In genomic region chr2:52804106-52804825, GRCm38 (mm10) we compare ENCODE assay signal across 11 mouse cellular contexts. TPM values are rescaled to one million over a fixed set of nuclear protein-coding genes. Genes with fewer than 3 reads are reported as not detected.
A peak's percentile ranks its signal among the peaks of the same experiment; 100 is the strongest.
DNase-seq lines count a peak whose midpoint lies in the region; ATAC-seq lines count a peak whose summit lies in the region.
"Had no signal": no experiment of that assay in that cellular context is flagged by ENCODE, and none has a peak within 500 bp of the region (broad histone marks: within the 10 kb centered on the region; RNA-seq: fewer than 3 reads in every experiment).

No protein-coding gene starts in this region.

- DNase-seq in gastrocnemius, adult 18-20 months (ENCODE audit: low spot score) = peak; percentile 15
- DNase-seq in gastrocnemius, postnatal 10 days = no peak
- DNase-seq in NIH3T3 (ENCODE audit: low read depth) = peak; percentile 60
- peak; percentile 53 for DNase-seq in forebrain, embryonic 11.5 days (ENCODE audit: low spot score)
- peak; percentile 21 to 64 for DNase-seq in left cerebral cortex, postnatal 25 days (ENCODE audit: low spot score in 2 of 2)
- peak; percentile 38 for DNase-seq in right cerebral cortex, postnatal 4 days

- H3K27ac ChIP-seq in forebrain, embryonic 11.5 days (ENCODE audit: low read depth, low read length) = no peak overlapping the region
- H3K27ac ChIP-seq in hindbrain, embryonic 16.5 days (ENCODE audit: low read depth, low read length) = no peak overlapping the region
- H3K27ac ChIP-seq: lung, embryonic 15.5 days; stomach, embryonic 15.5 days had no signal

- H3K27me3 ChIP-seq in forebrain, embryonic 11.5 days (ENCODE audit: control insufficient read depth, insufficient read depth, low read length) = no peaks in the 10 kb centered on the region
- H3K27me3 ChIP-seq in hindbrain, embryonic 16.5 days (replicated peaks; ENCODE audit: control insufficient read depth, insufficient read depth, low read length) = no peaks in the 10 kb centered on the region
- H3K27me3 ChIP-seq: CH12.LX; lung, embryonic 15.5 days; stomach, embryonic 15.5 days had no signal

- 0 out of 2 replicates have a peak, but pooled peaks have one; percentile 24 for ATAC-seq in forebrain, embryonic 11.5 days (replicated peaks; ENCODE audit: low FRiP score)
- peak; percentile 84 for ATAC-seq in hindbrain, embryonic 16.5 days
- ATAC-seq in CD4-positive, CD25-positive, alpha-beta regulatory T cell, adult 4 months = no peak

- H3K4me1 ChIP-seq in forebrain, embryonic 11.5 days (replicated peaks; ENCODE audit: control insufficient read depth, insufficient read depth, low read length) = no peaks in the 10 kb centered on the region
- H3K4me1 ChIP-seq in hindbrain, embryonic 16.5 days (ENCODE audit: control insufficient read depth, insufficient read depth, low read depth, low read length) = no peaks in the 10 kb centered on the region
- H3K4me1 ChIP-seq: lung, embryonic 15.5 days; stomach, embryonic 15.5 days had no signal

- H3K4me3 ChIP-seq in forebrain, embryonic 11.5 days (ENCODE audit: low read depth, low read length) = no peak overlapping the region
- H3K4me3 ChIP-seq in hindbrain, embryonic 16.5 days (ENCODE audit: low read length) = no peak overlapping the region
- H3K4me3 ChIP-seq: lung, embryonic 15.5 days; stomach, embryonic 15.5 days had no signal

- intact Hi-C loops in left cerebral cortex, postnatal 25 days (cut with DNase I) = no loop called here

- no peak overlapping the region for H3K4me2 ChIP-seq in forebrain, embryonic 11.5 days (ENCODE audit: low read depth, low read length, severe bottlenecking)
- no peak overlapping the region for H3K4me2 ChIP-seq in hindbrain, embryonic 16.5 days (ENCODE audit: low read length)
- H3K4me2 ChIP-seq: lung, embryonic 15.5 days; stomach, embryonic 15.5 days had no signal

- H3K9ac ChIP-seq in forebrain, embryonic 11.5 days (ENCODE audit: low read length) = no peak overlapping the region
- no peak overlapping the region for H3K9ac ChIP-seq in hindbrain, embryonic 16.5 days (ENCODE audit: low read depth, low read length)
- H3K9ac ChIP-seq: lung, embryonic 15.5 days; stomach, embryonic 15.5 days had no signal

- 65% methylated on average over 17 of the region's 17 CpGs for WGBS in forebrain, embryonic 11.5 days
- 56% methylated on average over 17 of the region's 17 CpGs for WGBS in hindbrain, embryonic 16.5 days

- H3K9me3 ChIP-seq in forebrain, embryonic 11.5 days (ENCODE audit: control insufficient read depth, low read length) = no peaks in the 10 kb centered on the region
- no peaks in the 10 kb centered on the region for H3K9me3 ChIP-seq in hindbrain, embryonic 16.5 days (ENCODE audit: control insufficient read depth, low read length)
- H3K9me3 ChIP-seq: lung, embryonic 15.5 days; stomach, embryonic 15.5 days had no signal

- H3K36me3 ChIP-seq in forebrain, embryonic 11.5 days (ENCODE audit: control insufficient read depth, insufficient read depth, low read length) = no peaks in the 10 kb centered on the region
- H3K36me3 ChIP-seq in hindbrain, embryonic 16.5 days (ENCODE audit: control insufficient read depth, insufficient read depth, low read length) = no peaks in the 10 kb centered on the region
- H3K36me3 ChIP-seq: lung, embryonic 15.5 days; stomach, embryonic 15.5 days had no signal

RNA-seq across cellular contexts. Expression of gene Fmnl2, which starts 53.4 kb away (rescaled TPM):
- total RNA-seq in gastrocnemius, adult 18-20 months (2021) = 1 to 10 TPM; 4.2 to 5.2 TPM
- 10 to 100 TPM; 10.1 to 11.7 TPM for total RNA-seq in gastrocnemius, postnatal 10 days (2021)
- polyA plus RNA-seq in forebrain, embryonic 11.5 days (2014; fragmentation: Nextera tagmentation; extraction: Ambion mirVana) = 10.4 and 10.6 TPM in 2 replicates
- polyA plus RNA-seq in hindbrain, embryonic 16.5 days (2015; fragmentation: Nextera tagmentation; extraction: Ambion mirVana) = 8.4 and 9.0 TPM in 2 replicates
- 10 to 100 TPM; 45.5 to 46.8 TPM for total RNA-seq in left cerebral cortex, postnatal 25 days (2021)
- under 1 TPM; 0.36 to 0.49 TPM for polyA plus RNA-seq in CD4-positive, CD25-positive, alpha-beta regulatory T cell, adult 4 months (2017; shearing (Covaris generic))
